Mouse (Mus musculus) spleen, postnatal 0 days (tissue): ENCODE results near the gene Slc7a3. TPM values are rescaled to one million over a fixed set of nuclear protein-coding genes. Genes with fewer than 3 reads are reported as not detected.

Experiments used
- polyA plus RNA-seq: library from polyadenylated mRNA; unstranded; fragments of >200 nt; fragmentation: Nextera tagmentation; extraction: Ambion mirVana; gene quantifications from 2 replicates; pipeline ENCODE4 v1.2.1, GENCODE M21; 2015

Slc7a3 gene
- 0.15 and 0.22 TPM in 2 replicates for polyA plus RNA-seq

DNA sequence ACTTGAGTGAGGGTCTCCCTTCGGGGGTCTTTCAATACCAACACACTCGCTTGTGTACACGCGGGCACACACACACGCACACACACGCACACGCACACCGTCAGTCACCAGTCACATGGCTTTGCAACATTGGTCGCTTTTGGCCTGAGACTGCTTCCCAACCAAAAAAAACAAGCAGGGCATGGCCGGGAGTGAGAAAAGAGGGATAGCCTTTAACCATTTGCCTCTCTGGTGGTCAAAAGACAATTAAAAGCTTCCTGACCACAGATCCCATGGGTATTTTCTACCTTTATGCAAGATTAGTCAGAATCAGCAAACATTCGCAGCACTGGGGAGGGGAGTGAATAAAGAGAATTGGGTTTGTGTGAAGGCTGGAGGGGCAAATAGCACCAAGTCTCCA, at the start of gene Slc7a3:
Slc7a3 (minus strand) TSS at position 101 of the 400 bp plus-strand sequence.

GRCm38 (mm10) chrX:101059541-101059940, 26.3 kb downstream of the Slc7a3 start, which contains the start of gene Tex11:
TSS of gene Tex11 (minus strand) at chrX:101059667.

Other genes with a start within 250 kb of the Slc7a3 start
- not detected in 2 replicates for gene Tex11, start 26.4 kb downstream of the Slc7a3 start, polyA plus RNA-seq
- gene Snx12, start 136.5 kb upstream of the Slc7a3 start, polyA plus RNA-seq = 19.6 and 23.3 TPM in 2 replicates
- gene Foxo4, start 168.5 kb upstream of the Slc7a3 start, polyA plus RNA-seq = 3.0 and 3.2 TPM in 2 replicates
- gene Gm614, start 178.0 kb upstream of the Slc7a3 start, polyA plus RNA-seq = 0.28 and 0.41 TPM in 2 replicates
- gene Il2rg, start 182.2 kb upstream of the Slc7a3 start, polyA plus RNA-seq = 18.7 and 27.4 TPM in 2 replicates
- gene Gm20489, start 183.0 kb upstream of the Slc7a3 start, polyA plus RNA-seq = not detected in 2 replicates
- 30.2 and 30.7 TPM in 2 replicates for gene Med12, start 188.0 kb upstream of the Slc7a3 start, polyA plus RNA-seq
- 0.32 and 0.58 TPM in 2 replicates for gene Nlgn3, start 213.1 kb upstream of the Slc7a3 start, polyA plus RNA-seq